Mouse (Mus musculus): ENCODE data around the gene Elmo2. TPM values are rescaled to one million over a fixed set of nuclear protein-coding genes. Genes with fewer than 3 reads are reported as not detected.

The Elmo2 gene
- polyA plus RNA-seq, 1 experiment from 2014 or later, result 81.7 TPM

- DNase-seq (ENCODE audit: low spot score), result no peak
- Histone ChIP-seq H3K9me3 (replicated peaks) (no peaks in the 10 kb centered on the region), H3K27ac (replicated peaks) (no peak overlapping the region), H3K4me3 (no peak overlapping the region), H3K36me3 (peaks cover 89% of the 10 kb centered on the region), H3K4me1 (peaks cover 26% of the 10 kb centered on the region), H3K27me3 (ENCODE audit: low read depth, poor library complexity, severe bottlenecking) (no peaks in the 10 kb centered on the region)
- 86% methylated on average over 6 of the region's 6 CpGs for WGBS
Measured at GRCm38 (mm10) chr2:165303354-165304012, 22.8 kb downstream of the Elmo2 start.

- Histone ChIP-seq H3K9me3 (replicated peaks) (no peaks in the 10 kb centered on the region), H3K4me1 (peaks cover 23% of the 10 kb centered on the region), H3K27ac (replicated peaks) (peak overlapping the region; percentile 29; the same call in 1 of the 2 replicates), H3K36me3 (peaks cover 90% of the 10 kb centered on the region), H3K27me3 (ENCODE audit: low read depth, poor library complexity, severe bottlenecking) (no peaks in the 10 kb centered on the region), H3K4me3 (no peak overlapping the region)
- DNase-seq (ENCODE audit: low spot score), result no peak
- WGBS, result 54% methylated on average over 3 of the region's 3 CpGs
Measured at GRCm38 (mm10) chr2:165301409-165301808, 24.9 kb downstream of the Elmo2 start.

- no peaks in the 10 kb centered on the region for H3K9me3 ChIP-seq (replicated peaks)
- H3K27ac ChIP-seq (replicated peaks), result no peak overlapping the region
- H3K36me3 ChIP-seq, result peaks cover 92% of the 10 kb centered on the region
- no peak overlapping the region for H3K4me3 ChIP-seq
- DNase-seq (ENCODE audit: low spot score), result no peak
- H3K27me3 ChIP-seq (ENCODE audit: low read depth, poor library complexity, severe bottlenecking), result no peaks in the 10 kb centered on the region
- H3K4me1 ChIP-seq, result peaks cover 21% of the 10 kb centered on the region
- 85% methylated on average over 6 of the region's 6 CpGs for WGBS
Measured at GRCm38 (mm10) chr2:165300885-165301284, 25.4 kb downstream of the Elmo2 start.

- H3K9me3 ChIP-seq (replicated peaks), result no peaks in the 10 kb centered on the region
- H3K4me3 ChIP-seq, result no peak overlapping the region
- 83% methylated on average over 8 of the region's 8 CpGs for WGBS
- peaks cover 20% of the 10 kb centered on the region for H3K4me1 ChIP-seq
- H3K27me3 ChIP-seq (ENCODE audit: low read depth, poor library complexity, severe bottlenecking), result no peaks in the 10 kb centered on the region
- peaks cover 94% of the 10 kb centered on the region for H3K36me3 ChIP-seq
- no peak for DNase-seq (ENCODE audit: low spot score)
- H3K27ac ChIP-seq (replicated peaks), result 0 out of 2 replicates have a peak overlapping the region, but pooled peaks have one; percentile 13
Measured at GRCm38 (mm10) chr2:165300424-165300823, 25.9 kb downstream of the Elmo2 start.

- WGBS, result 92% methylated on average over 11 of the region's 11 CpGs
- DNase-seq (ENCODE audit: low spot score), result no peak
- Histone ChIP-seq H3K4me3 (no peak overlapping the region), H3K27me3 (ENCODE audit: low read depth, poor library complexity, severe bottlenecking) (no peaks in the 10 kb centered on the region), H3K9me3 (replicated peaks) (no peaks in the 10 kb centered on the region), H3K4me1 (peaks cover 14% of the 10 kb centered on the region), H3K36me3 (peaks cover 95% of the 10 kb centered on the region), H3K27ac (replicated peaks) (no peak overlapping the region)
Measured at GRCm38 (mm10) chr2:165297429-165297828, 28.9 kb downstream of the Elmo2 start.

- no peak for DNase-seq (ENCODE audit: low spot score)
- H3K27ac ChIP-seq (replicated peaks), result no peak overlapping the region
- 92% methylated on average over 18 of the region's 18 CpGs for WGBS
- H3K27me3 ChIP-seq (ENCODE audit: low read depth, poor library complexity, severe bottlenecking), result no peaks in the 10 kb centered on the region
- H3K36me3 ChIP-seq, result peaks cover 96% of the 10 kb centered on the region
- H3K9me3 ChIP-seq (replicated peaks), result no peaks in the 10 kb centered on the region
- no peak overlapping the region for H3K4me3 ChIP-seq
- H3K4me1 ChIP-seq, result peaks cover 10% of the 10 kb centered on the region
Measured at GRCm38 (mm10) chr2:165296571-165296970, 29.7 kb downstream of the Elmo2 start.

- no peak for DNase-seq (ENCODE audit: low spot score)
- Histone ChIP-seq H3K9me3 (replicated peaks) (no peaks in the 10 kb centered on the region), H3K4me1 (peaks cover 39% of the 10 kb centered on the region), H3K4me3 (peak overlapping the region; percentile 93), H3K36me3 (peaks cover 44% of the 10 kb centered on the region), H3K27ac (replicated peaks) (peak overlapping the region; percentile 87), H3K27me3 (ENCODE audit: low read depth, poor library complexity, severe bottlenecking) (no peaks in the 10 kb centered on the region)
- WGBS, result 70% methylated on average over 18 of the region's 18 CpGs
Measured at GRCm38 (mm10) chr2:165288315-165289031, 37.8 kb downstream of the Elmo2 start.

GRCm38 (mm10) chr2:165287202-165287984 is 38.9 kb downstream of the Elmo2 start, which contains the start of gene Slc35c2:
Gene Slc35c2 (minus strand): TSS chr2:165287869.
- H3K4me3 ChIP-seq, result peak within 1 kb of the TSS; percentile 93
- 2% methylated on average over 49 of the region's 49 CpGs for WGBS
- no peaks in the 10 kb centered on the region for H3K27me3 ChIP-seq (ENCODE audit: low read depth, poor library complexity, severe bottlenecking)
- peaks cover 42% of the 10 kb centered on the region for H3K4me1 ChIP-seq
- H3K9me3 ChIP-seq (replicated peaks), result no peaks in the 10 kb centered on the region
- DNase-seq (ENCODE audit: low spot score), result peak; percentile 92
- H3K36me3 ChIP-seq, result peaks cover 45% of the 10 kb centered on the region
- H3K27ac ChIP-seq (replicated peaks), result peak within 1 kb of the TSS; percentile 87

GRCm38 (mm10) chr2:165286361-165287201 is 39.7 kb downstream of the Elmo2 start:
- 75% methylated on average over 18 of the region's 18 CpGs for WGBS
- H3K27me3 ChIP-seq (ENCODE audit: low read depth, poor library complexity, severe bottlenecking), result no peaks in the 10 kb centered on the region
- no peaks in the 10 kb centered on the region for H3K9me3 ChIP-seq (replicated peaks)
- H3K4me1 ChIP-seq, result peaks cover 49% of the 10 kb centered on the region
- no peak for DNase-seq (ENCODE audit: low spot score)
- peak overlapping the region; percentile 87 for H3K27ac ChIP-seq (replicated peaks)
- peaks cover 45% of the 10 kb centered on the region for H3K36me3 ChIP-seq
- H3K4me3 ChIP-seq, result peak overlapping the region; percentile 93

GRCm38 (mm10) chr2:165285621-165286020 is 40.7 kb downstream of the Elmo2 start:
- Histone ChIP-seq H3K27me3 (ENCODE audit: low read depth, poor library complexity, severe bottlenecking) (no peaks in the 10 kb centered on the region), H3K36me3 (peaks cover 45% of the 10 kb centered on the region), H3K4me1 (peaks cover 54% of the 10 kb centered on the region), H3K4me3 (no peak overlapping the region), H3K27ac (replicated peaks) (no peak overlapping the region), H3K9me3 (replicated peaks) (no peaks in the 10 kb centered on the region)
- DNase-seq (ENCODE audit: low spot score), result no peak
- 92% methylated on average over 8 of the region's 8 CpGs for WGBS

- Histone ChIP-seq H3K36me3 (peaks cover 45% of the 10 kb centered on the region), H3K27ac (replicated peaks) (no peak overlapping the region), H3K27me3 (ENCODE audit: low read depth, poor library complexity, severe bottlenecking) (no peaks in the 10 kb centered on the region), H3K4me3 (no peak overlapping the region), H3K4me1 (peaks cover 60% of the 10 kb centered on the region), H3K9me3 (replicated peaks) (no peaks in the 10 kb centered on the region)
- no peak for DNase-seq (ENCODE audit: low spot score)
- 80% methylated on average over 3 of the region's 3 CpGs for WGBS
Measured at GRCm38 (mm10) chr2:165285034-165285433, 41.2 kb downstream of the Elmo2 start.

- Histone ChIP-seq H3K27ac (replicated peaks) (no peak overlapping the region), H3K27me3 (ENCODE audit: low read depth, poor library complexity, severe bottlenecking) (no peaks in the 10 kb centered on the region), H3K36me3 (peaks cover 41% of the 10 kb centered on the region), H3K4me3 (no peak overlapping the region), H3K4me1 (peaks cover 64% of the 10 kb centered on the region), H3K9me3 (replicated peaks) (no peaks in the 10 kb centered on the region)
- DNase-seq (ENCODE audit: low spot score), result no peak
- WGBS, result 91% methylated on average over 7 of the region's 7 CpGs
Measured at GRCm38 (mm10) chr2:165284377-165284776, 41.9 kb downstream of the Elmo2 start.

All from midbrain, embryonic 10.5 days (tissue).